Mouse (Mus musculus) heart, embryonic 13.5 days (tissue): ENCODE data around the gene Etfdh. TPM values are rescaled to one million over a fixed set of nuclear protein-coding genes. Genes with fewer than 3 reads are reported as not detected.
A peak's percentile ranks its signal among the peaks of the same experiment; 100 is the strongest.
"Not testable (repeated sequence)": the region's sequence is repeated elsewhere in the genome, so short reads cannot be mapped to it uniquely, and the experiment has no call there.

Source experiments
- ATAC-seq: fragments of 200-750 bp; cut with Nextera tagmentation; 2 replicates; pipeline ENCODE4 v1.8.0; 2017; ENCODE audit warnings: moderate TSS enrichment; ENCODE audit not compliant: insufficient number of reproducible peaks, low FRiP score, low TSS enrichment; ENCODE audit errors: extremely low read depth
- H3K27ac ChIP-seq: fragments of 300-500 bp; sonication (generic); replicated peaks from 2 replicates; pipeline ENCODE4 v1.5.1; 2015; ENCODE audit warnings: moderate library complexity, mild to moderate bottlenecking, inconsistent platforms
- H3K27me3 ChIP-seq: fragments of 300-500 bp; sonication (generic); replicated peaks from 2 replicates; pipeline ENCODE4 v1.6.1; 2015; ENCODE audit warnings: mild to moderate bottlenecking, inconsistent platforms
- H3K36me3 ChIP-seq: fragments of 300-500 bp; sonication (generic); 2 replicates; pipeline ENCODE4 v1.6.1; 2015; ENCODE audit warnings: mild to moderate bottlenecking, inconsistent platforms
- H3K4me1 ChIP-seq: fragments of 300-500 bp; sonication (generic); 2 replicates; pipeline ENCODE4 v1.6.1; 2015; ENCODE audit warnings: inconsistent platforms
- H3K4me2 ChIP-seq: fragments of 300-500 bp; sonication (generic); 2 replicates; pipeline ENCODE4 v1.6.1; 2015; ENCODE audit warnings: inconsistent platforms, mild to moderate bottlenecking, moderate library complexity
- H3K4me3 ChIP-seq: fragments of 300-500 bp; sonication (generic); 2 replicates; pipeline ENCODE4 v1.5.1; 2015; ENCODE audit warnings: moderate library complexity, mild to moderate bottlenecking, inconsistent platforms
- H3K9ac ChIP-seq: fragments of 300-500 bp; sonication (generic); 2 replicates; pipeline ENCODE4 v1.6.1; 2015; ENCODE audit warnings: inconsistent platforms, mild to moderate bottlenecking, moderate library complexity
- H3K9me3 ChIP-seq: fragments of 300-500 bp; sonication (generic); 2 replicates; pipeline ENCODE4 v1.6.1; 2016; ENCODE audit warnings: inconsistent platforms
- WGBS: fragments of 180-500 bp; shearing (Covaris S2); methylation state at CpG from one replicate; pipeline ENCODE4 v1.1.7; 2015; ENCODE audit warnings: mixed read lengths; 5-methylcytosine and 5-hydroxymethylcytosine counted together
- polyA plus RNA-seq: library from polyadenylated mRNA; unstranded; fragments of >200 nt; fragmentation: Nextera tagmentation; extraction: Ambion mirVana; gene quantifications from 2 replicates; pipeline ENCODE4 v1.2.1, GENCODE M21; 2015

Etfdh gene
- polyA plus RNA-seq, 1 experiment from 2014 or later, result 132 TPM

DNA sequence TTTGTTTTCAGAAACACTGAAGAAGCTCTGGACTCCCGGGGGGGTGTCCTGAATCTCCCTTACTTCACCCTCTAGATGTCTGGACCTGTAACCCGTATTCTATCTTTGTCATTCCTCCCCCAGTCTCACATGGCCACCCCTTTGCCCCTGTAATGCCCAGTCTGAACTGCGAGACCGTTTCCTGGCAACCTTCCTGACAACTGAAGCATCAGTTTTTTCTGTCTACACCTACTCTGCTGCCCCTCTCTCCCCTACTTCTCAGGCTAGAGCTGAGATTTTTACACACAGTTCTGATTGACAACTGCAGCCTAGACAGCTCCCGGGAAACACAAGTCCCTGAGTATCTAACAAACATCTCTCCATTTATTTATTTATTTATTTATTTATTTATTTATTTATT lies 52.4 kb downstream of the Etfdh start:
- Histone ChIP-seq H3K4me1 (peaks cover 9% of the 10 kb centered on the region), H3K4me2 (peak overlapping the region; percentile 45), H3K36me3 (no peaks in the 10 kb centered on the region), H3K4me3 (no peak overlapping the region), H3K9me3 (no peaks in the 10 kb centered on the region), H3K27ac (no peak overlapping the region), H3K27me3 (no peaks in the 10 kb centered on the region), H3K9ac (peak overlapping the region; percentile 37)
- no peak for ATAC-seq
- WGBS, result 19% methylated on average over 5 of the region's 5 CpGs

DNA sequence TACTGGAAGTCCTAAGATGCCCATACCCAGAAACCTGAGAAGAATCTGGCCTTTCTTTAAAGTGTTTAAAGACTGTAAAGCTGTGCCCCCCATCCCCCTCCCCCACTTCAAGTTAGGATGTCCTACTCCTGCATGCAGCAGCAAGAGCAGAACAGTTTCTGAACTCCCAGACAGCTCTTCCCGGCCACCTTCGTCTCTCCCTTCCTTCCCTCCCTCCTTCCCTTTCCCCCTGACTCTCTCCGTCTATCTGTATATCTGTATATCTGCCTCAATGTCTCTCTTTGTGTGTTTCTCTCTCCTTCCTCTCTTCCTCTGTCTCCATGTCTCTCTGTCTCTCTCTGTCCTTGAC lies 52.9 kb downstream of the Etfdh start:
- no peak overlapping the region for H3K27ac ChIP-seq
- H3K9me3 ChIP-seq, result no peaks in the 10 kb centered on the region
- H3K4me1 ChIP-seq, result peaks cover 9% of the 10 kb centered on the region
- ATAC-seq, result no peak
- 10% methylated on average over 3 of the region's 3 CpGs for WGBS
- H3K9ac ChIP-seq, result peak overlapping the region; percentile 37; the same call in 1 of the 2 replicates
- H3K36me3 ChIP-seq, result no peaks in the 10 kb centered on the region
- no peak overlapping the region for H3K4me3 ChIP-seq
- peak overlapping the region; percentile 45 for H3K4me2 ChIP-seq
- H3K27me3 ChIP-seq, result no peaks in the 10 kb centered on the region

DNA sequence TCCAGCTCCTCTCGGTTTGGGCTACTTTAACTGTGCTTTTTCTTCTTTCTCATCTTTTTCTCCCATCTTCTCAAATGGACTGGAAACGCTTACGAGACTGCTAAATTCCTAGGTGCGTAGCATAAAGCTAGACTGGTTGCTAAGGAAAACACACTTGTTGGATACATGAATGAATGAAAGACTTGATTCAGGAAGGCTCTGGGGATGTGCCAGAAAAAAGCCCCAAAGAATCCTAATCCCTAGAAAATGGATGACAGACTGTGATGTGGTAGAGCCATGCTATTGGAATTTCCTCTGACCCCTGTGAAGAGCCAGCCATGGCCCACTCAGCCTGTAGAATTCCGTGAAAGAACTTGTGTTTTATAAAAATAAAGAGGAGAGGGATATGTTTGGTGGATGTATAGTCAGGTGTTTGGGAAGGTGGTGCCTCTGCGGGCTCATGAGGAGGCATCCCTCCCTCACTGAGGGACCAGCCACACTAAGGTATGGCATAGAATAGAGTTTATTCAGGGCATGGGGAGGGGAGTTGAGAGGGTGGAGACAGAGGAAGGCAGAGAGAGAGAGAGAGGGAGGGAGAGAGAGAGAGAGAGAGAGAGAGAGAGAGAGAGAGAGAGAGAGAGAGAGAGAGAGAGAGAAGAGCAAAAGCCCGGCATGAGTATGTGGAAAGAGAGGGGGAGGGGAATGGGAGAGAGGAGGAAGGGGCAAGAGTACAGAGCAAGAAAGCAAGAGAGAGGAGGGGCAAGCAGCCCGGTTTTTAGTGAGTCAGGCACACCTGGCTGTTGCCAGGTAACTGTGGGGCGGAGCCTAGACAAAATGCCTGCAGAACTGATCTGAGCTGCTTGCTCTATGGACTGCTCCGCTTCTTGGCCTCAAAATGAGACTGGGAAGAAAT lies 53.5 kb downstream of the Etfdh start:
- H3K27ac ChIP-seq, result no peak overlapping the region
- WGBS, result 36% methylated on average over 10 of the region's 10 CpGs
- H3K4me3 ChIP-seq, result no peak overlapping the region
- H3K27me3 ChIP-seq, result no peaks in the 10 kb centered on the region
- H3K36me3 ChIP-seq, result no peaks in the 10 kb centered on the region
- H3K4me1 ChIP-seq, result peaks cover 9% of the 10 kb centered on the region
- H3K9me3 ChIP-seq, result no peaks in the 10 kb centered on the region
- H3K4me2 ChIP-seq, result peak overlapping the region; percentile 45
- ATAC-seq, result no peak
- no peak overlapping the region for H3K9ac ChIP-seq

DNA sequence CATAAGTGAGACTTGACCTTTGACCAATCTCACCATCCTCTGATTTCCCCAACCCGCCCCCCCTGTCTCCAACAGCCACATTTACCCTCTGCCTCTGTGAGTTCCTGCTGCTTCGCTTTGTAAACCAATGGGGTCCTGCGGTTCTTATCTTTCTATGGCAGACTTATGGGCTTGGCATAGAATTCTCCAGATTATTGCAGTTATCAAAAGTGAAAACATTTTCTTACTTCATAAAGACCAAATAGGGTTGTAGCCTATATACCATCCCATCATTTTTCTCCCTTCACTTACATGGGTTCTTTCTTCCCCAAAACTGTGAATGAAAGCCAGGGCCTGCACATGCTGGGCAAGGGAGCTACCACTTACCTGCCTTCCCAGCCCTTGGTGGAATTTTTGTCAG lies 55.0 kb downstream of the Etfdh start:
- H3K36me3 ChIP-seq, result no peaks in the 10 kb centered on the region
- no peak overlapping the region for H3K9ac ChIP-seq
- peaks cover 9% of the 10 kb centered on the region for H3K4me1 ChIP-seq
- H3K4me3 ChIP-seq, result no peak overlapping the region
- H3K27ac ChIP-seq, result no peak overlapping the region
- 66% methylated on average over 3 of the region's 3 CpGs for WGBS
- no peaks in the 10 kb centered on the region for H3K27me3 ChIP-seq
- no peak for ATAC-seq
- no peaks in the 10 kb centered on the region for H3K9me3 ChIP-seq
- no peak overlapping the region for H3K4me2 ChIP-seq

DNA sequence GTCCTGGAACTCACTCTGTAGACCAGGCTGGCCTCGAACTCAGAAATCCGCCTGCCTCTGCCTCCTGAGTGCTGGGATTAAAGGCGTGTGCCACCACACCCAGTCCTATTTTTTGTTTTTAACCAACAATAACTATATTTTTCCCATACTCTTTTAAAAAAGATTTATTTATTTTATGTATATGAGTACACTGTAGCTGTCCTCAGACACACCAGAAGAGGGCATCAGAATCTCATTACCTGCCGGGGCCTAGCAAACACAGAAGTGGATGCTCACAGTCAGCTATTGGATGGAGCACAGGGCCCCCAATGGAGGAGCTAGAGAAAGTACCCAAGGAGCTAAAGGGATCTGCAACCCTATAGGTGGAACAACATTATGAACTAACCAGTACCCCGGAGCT lies 55.9 kb downstream of the Etfdh start:
- not testable (repeated sequence) for H3K9me3 ChIP-seq, H3K27ac ChIP-seq, H3K9ac ChIP-seq, H3K36me3 ChIP-seq, H3K4me2 ChIP-seq, ATAC-seq, H3K4me1 ChIP-seq, H3K27me3 ChIP-seq, H3K4me3 ChIP-seq
- WGBS, result 87% methylated on average over 5 of the region's 5 CpGs

DNA sequence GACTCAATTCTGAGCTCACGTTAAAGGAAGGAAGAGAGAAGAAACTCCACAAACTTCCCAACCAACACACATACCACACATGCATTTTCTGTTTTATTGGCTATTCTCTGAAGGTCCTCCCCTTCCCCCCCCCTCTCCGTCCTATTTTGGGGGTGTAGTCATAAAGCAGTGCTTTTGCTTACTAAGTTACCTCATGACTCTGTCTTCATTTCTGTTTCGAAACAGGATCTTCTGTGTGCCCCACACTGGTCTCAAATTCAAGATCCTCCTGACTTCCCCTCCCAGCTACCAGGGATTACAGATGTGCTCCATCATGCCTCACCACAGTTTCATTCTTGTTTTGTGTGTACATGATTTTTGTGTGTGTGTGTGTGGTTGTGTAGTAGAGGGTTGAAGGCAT lies 56.9 kb downstream of the Etfdh start:
- WGBS, result 57% methylated on average over 3 of the region's 3 CpGs
- H3K4me3 ChIP-seq, result no peak overlapping the region
- no peak overlapping the region for H3K27ac ChIP-seq
- ATAC-seq, result no peak
- H3K4me2 ChIP-seq, result no peak overlapping the region
- no peaks in the 10 kb centered on the region for H3K9me3 ChIP-seq
- H3K27me3 ChIP-seq, result no peaks in the 10 kb centered on the region
- peaks cover 9% of the 10 kb centered on the region for H3K4me1 ChIP-seq
- H3K9ac ChIP-seq, result no peak overlapping the region
- H3K36me3 ChIP-seq, result no peaks in the 10 kb centered on the region

DNA sequence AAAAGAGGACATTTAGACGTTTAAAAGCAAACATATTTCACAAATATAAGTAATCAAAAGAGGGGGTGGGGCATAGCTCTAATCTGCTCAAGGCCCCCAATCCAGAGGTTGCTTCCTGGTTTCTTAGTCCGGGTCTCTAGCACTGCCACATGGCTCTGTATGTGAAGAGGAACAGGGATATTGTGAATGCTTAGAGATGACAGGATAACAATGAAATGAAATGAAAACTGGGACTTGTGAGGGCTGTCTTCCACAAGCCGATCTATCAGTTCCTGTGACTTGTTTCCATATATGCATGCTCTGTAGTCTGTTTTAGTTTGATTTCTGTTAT lies 60.0 kb downstream of the Etfdh start:
- no peaks in the 10 kb centered on the region for H3K27me3 ChIP-seq
- no peak for ATAC-seq
- H3K4me3 ChIP-seq, result no peak overlapping the region
- H3K27ac ChIP-seq, result no peak overlapping the region
- H3K4me2 ChIP-seq, result no peak overlapping the region
- peaks cover 19% of the 10 kb centered on the region for H3K4me1 ChIP-seq
- H3K9me3 ChIP-seq, result no peaks in the 10 kb centered on the region
- H3K36me3 ChIP-seq, result no peaks in the 10 kb centered on the region
- no peak overlapping the region for H3K9ac ChIP-seq
- 68% methylated on average over 3 of the region's 3 CpGs for WGBS

DNA sequence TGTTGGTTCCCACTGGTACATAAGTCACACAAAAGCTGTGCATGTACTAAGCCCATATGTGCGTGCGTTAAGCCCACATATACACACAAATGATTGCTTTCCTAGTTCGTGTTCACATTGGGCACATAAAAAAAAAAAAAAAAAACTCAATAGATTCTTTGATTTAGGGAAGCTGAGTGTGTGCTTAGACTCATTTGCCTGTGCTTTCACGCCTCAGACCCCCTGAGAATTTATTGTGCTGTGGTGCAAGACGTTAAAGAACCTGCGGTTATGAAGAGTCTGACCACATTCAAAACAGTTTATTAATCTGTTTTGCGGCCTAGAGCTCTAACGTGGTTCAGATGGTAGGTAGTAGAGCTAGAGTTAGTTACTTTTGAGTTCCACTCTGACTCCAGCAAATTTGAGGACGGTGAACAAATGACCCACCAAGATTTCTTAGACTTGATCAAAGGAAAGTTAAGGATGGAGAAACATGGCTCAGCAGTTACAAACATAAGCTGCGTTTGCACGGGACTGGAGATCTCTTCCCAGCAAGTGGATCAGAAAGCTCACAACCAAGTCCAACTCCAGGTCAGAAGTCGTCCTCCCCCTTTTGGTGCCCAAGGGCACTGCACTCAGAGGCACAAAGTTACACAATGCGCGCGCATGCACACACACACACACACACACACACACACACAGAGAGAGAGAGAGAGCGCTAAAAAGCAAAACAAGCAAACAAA lies 60.5 kb downstream of the Etfdh start:
- WGBS, result 89% methylated on average over 16 of the region's 16 CpGs
- Histone ChIP-seq H3K9me3 (no peaks in the 10 kb centered on the region), H3K4me3 (peak overlapping the region; percentile 91; the same call in 1 of the 2 replicates), H3K4me1 (peaks cover 19% of the 10 kb centered on the region), H3K36me3 (no peaks in the 10 kb centered on the region), H3K27ac (peak overlapping the region; percentile 87; the same call in 1 of the 2 replicates), H3K4me2 (peak overlapping the region; percentile 94), H3K9ac (peak overlapping the region; percentile 94; the same call in 1 of the 2 replicates), H3K27me3 (no peaks in the 10 kb centered on the region)
- ATAC-seq, result no peak

DNA sequence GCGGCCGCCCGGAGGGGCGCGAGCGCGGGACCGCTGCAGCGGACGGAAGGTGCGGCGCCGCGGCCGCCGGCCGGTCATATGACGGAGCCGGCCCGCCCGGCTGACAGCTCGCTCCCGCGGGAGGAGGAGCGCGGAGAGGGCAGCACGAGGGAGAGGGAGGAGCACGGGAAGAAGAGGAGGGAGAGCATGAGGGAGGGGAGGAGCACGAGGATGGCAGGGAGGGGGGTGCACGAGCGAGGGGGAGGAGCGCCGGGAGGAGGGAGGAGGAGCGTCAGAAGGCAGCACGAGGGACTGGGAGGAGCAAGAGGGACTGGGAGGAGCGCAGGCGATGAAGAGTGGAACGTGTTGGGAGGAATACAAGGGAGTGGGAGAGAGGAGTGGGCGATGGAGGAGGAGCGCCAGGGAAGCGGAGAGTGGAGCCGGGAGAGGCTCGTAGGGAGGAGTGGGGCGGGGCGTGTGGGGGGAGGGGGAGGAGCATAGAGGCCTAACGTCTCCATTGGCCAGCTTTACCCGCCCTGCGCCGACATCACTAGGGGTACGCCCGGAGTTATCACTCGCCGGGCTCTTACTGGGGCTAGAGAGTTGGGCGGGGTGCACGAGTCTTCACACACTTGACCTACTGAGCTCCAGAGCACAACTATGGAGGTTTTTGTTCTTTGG lies 61.5 kb downstream of the Etfdh start, which contains the start of gene Fnip2:
Gene Fnip2 (minus strand): TSS at position 94 of the 660 bp plus-strand sequence.
- peak; percentile 92 for ATAC-seq
- WGBS, result 1% methylated on average over 55 of the region's 55 CpGs

DNA sequence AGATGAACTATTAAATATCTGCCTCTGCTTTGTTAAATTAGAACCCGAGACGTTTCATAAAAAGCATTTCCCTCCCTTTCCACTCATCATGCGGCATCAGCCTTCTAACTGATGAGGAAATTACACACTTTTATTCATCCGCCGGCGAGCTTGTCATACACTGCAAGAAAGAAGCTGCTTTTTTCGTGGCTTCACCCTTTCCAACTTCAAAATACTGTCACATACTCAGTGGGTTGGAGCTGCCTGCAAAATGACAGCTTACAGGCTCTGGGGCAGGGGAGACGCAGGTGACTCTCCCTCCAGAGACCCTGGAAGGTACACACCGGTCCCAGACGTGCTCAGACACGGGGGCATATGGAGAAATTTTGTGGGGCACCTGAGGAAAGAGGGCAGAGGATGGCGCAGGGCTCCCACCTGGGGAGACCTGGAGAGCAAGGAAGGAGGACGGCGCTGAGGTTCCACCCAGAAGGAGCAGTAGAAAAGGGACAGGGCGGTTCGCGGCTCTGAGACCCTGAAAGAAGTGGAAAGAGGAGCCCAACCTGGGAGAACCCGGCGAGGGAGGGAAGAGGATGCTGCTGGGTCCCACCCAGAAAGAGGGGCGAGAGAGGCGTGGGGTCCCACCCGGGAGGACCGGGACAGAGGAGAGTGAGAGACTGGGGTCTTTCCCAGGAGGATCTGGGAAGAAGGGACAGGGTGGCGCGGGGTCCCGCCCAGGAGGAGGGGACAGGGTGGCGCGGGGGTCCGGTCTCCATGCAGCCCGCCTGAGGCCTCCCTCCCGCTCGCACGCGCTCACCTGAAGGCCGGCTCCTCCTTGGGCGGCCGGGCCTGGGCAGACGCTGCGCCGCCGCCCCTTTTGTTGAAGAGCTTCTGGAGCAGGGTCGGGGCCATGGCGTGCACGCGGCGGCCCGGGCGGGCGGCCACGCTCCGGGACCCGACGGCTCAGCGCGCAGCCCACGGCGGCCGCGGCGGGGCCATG lies 62.3 kb downstream of the Etfdh start:
- Histone ChIP-seq H3K4me2 (peak overlapping the region; percentile 94), H3K27me3 (no peaks in the 10 kb centered on the region), H3K36me3 (no peaks in the 10 kb centered on the region), H3K27ac (peak overlapping the region; percentile 87), H3K4me1 (peaks cover 19% of the 10 kb centered on the region), H3K4me3 (peak overlapping the region; percentile 91), H3K9me3 (no peaks in the 10 kb centered on the region), H3K9ac (peak overlapping the region; percentile 94)
- ATAC-seq, result no peak
- WGBS, result 3% methylated on average over 59 of the region's 60 CpGs

More for the DNA sequence above, 61.5 kb downstream of the Etfdh start, which contains the start of gene Fnip2:
- Histone ChIP-seq H3K4me2 (peak within 1 kb of the TSS; percentile 94), H3K4me3 (peak within 1 kb of the TSS; percentile 91), H3K4me1 (peaks cover 19% of the 10 kb centered on the region), H3K27me3 (no peaks in the 10 kb centered on the region), H3K9me3 (no peaks in the 10 kb centered on the region), H3K36me3 (no peaks in the 10 kb centered on the region), H3K27ac (peak within 1 kb of the TSS; percentile 87), H3K9ac (peak within 1 kb of the TSS; percentile 94)
